Mouse (Mus musculus) myocyte (in vitro differentiated cells): Measurements from ENCODE around the gene Spred1. TPM values are rescaled to one million over a fixed set of nuclear protein-coding genes. Genes with fewer than 3 reads are reported as not detected.

Experiments used
- H3K27me3 ChIP-seq: one replicate; pipeline ENCODE4 v1.6.1; 2011; ENCODE audit not compliant: control insufficient read depth, insufficient read depth, insufficient read length
- H3K36me3 ChIP-seq: one replicate; pipeline ENCODE4 v1.6.1; 2011; ENCODE audit not compliant: control insufficient read depth, insufficient read depth
- H3K4me2 ChIP-seq: one replicate; pipeline ENCODE4 v1.6.1; 2011; ENCODE audit warnings: low read depth, control low read depth
- H3K4me3 ChIP-seq: one replicate; pipeline ENCODE4 v1.5.1; 2011; ENCODE audit warnings: mild to moderate bottlenecking, control low read depth, moderate library complexity
- H3K79me2 ChIP-seq: one replicate; pipeline ENCODE4 v1.6.1; 2011; ENCODE audit not compliant: control insufficient read depth, insufficient read depth
- H3ac ChIP-seq: one replicate; pipeline ENCODE4 v1.6.1; 2011; ENCODE audit not compliant: control insufficient read depth, insufficient read length
- CEBPB ChIP-seq: IDR thresholded peaks from 2 replicates; pipeline ENCODE4 v1.6.1; 2011; ENCODE audit warnings: mild to moderate bottlenecking, moderate library complexity; ENCODE audit not compliant: poor library complexity, insufficient read depth, severe bottlenecking
- E2F4 ChIP-seq: IDR thresholded peaks from one replicate; pipeline ENCODE4 v1.6.1; 2011; ENCODE audit warnings: mild to moderate bottlenecking, control low read depth, moderate library complexity; ENCODE audit not compliant: insufficient read depth
- MAX ChIP-seq: IDR thresholded peaks from one replicate; pipeline ENCODE4 v1.6.1; 2011; ENCODE audit warnings: low read depth, mild to moderate bottlenecking, control low read depth
- MYOD1 ChIP-seq, 3 experiments: IDR thresholded peaks; one replicate each; pipeline ENCODE4 v1.6.1; 2011; ENCODE audit warnings: control low read depth in 2 of 3, low read depth in 2 of 3, mild to moderate bottlenecking in 2 of 3, moderate library complexity in 1 of 3; ENCODE audit not compliant: insufficient read length in 2 of 3, control insufficient read depth in 1 of 3
- MYOG ChIP-seq, 3 experiments: IDR thresholded peaks; one replicate each; pipeline ENCODE4 v1.6.1; 2011; ENCODE audit warnings: control low read depth in 2 of 3, low read depth in 2 of 3, mild to moderate bottlenecking in 2 of 3; ENCODE audit not compliant: insufficient read length in 2 of 3, control insufficient read depth in 1 of 3, insufficient read depth in 1 of 3
- POLR2A ChIP-seq: IDR thresholded peaks from one replicate; pipeline ENCODE4 v1.6.1; 2011; ENCODE audit warnings: low read depth, mild to moderate bottlenecking, control low read depth, moderate library complexity; ENCODE audit not compliant: insufficient read length
- POLR2AphosphoS2 ChIP-seq: IDR thresholded peaks from one replicate; pipeline ENCODE4 v1.6.1; 2011; ENCODE audit warnings: low read depth, control low read depth; ENCODE audit not compliant: insufficient read length
- REST ChIP-seq: IDR thresholded peaks from one replicate; pipeline ENCODE4 v1.6.1; 2011; ENCODE audit warnings: mild to moderate bottlenecking, control low read depth, moderate library complexity; ENCODE audit not compliant: insufficient read depth, insufficient read length
- SRF ChIP-seq: IDR thresholded peaks from one replicate; pipeline ENCODE4 v1.6.1; 2011; ENCODE audit warnings: low read depth; ENCODE audit not compliant: control insufficient read depth, insufficient read length
- TCF12 ChIP-seq: IDR thresholded peaks from one replicate; pipeline ENCODE4 v1.6.1; 2011; ENCODE audit warnings: mild to moderate bottlenecking, control low read depth; ENCODE audit not compliant: poor library complexity, insufficient read depth, severe bottlenecking
- TCF3 ChIP-seq: IDR thresholded peaks from one replicate; pipeline ENCODE4 v1.6.1; 2011; ENCODE audit warnings: low read depth, control low read depth; ENCODE audit not compliant: insufficient read length
- USF1 ChIP-seq: IDR thresholded peaks from one replicate; pipeline ENCODE4 v1.6.1; 2011; ENCODE audit warnings: low read depth, mild to moderate bottlenecking, control low read depth, moderate library complexity
- polyA plus RNA-seq: library from polyadenylated mRNA; unstranded; fragments of >200 nt; fragmentation: generic; extraction: Trizol; gene quantifications from one replicate; pipeline ENCODE4 v1.2.1, GENCODE M21; 2012; ENCODE audit warnings: missing spikeins

Spred1 gene
- polyA plus RNA-seq, 1 experiment: 7.1 TPM

DNA sequence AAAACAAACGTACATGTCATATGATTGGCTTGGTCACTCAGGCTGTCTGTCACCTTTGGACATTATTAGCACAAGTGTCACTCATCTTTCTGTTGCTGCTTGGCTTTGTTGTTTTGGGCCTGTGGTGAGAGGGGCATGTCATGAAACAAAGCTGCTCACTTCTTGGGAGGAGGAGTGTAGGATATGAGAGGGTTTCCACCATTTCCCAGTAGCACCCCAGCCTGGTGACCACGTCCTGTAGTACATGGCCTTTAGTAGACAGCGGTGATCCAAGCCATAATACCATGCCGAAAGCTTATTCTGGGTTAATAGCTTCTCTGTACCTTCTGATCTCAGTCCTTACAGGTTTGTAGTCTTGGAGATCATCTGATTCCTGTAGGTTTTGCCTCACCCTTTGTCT lies 21.9 kb downstream of the Spred1 start:
- H3K79me2 ChIP-seq: peaks cover 100% of the 10 kb centered on the region
- TF ChIP-seq POLR2A (no peak), CEBPB (no peak), USF1 (no peak), MAX (no peak), MYOD1 (IDR thresholded peaks at IDR 0.05; ENCODE audit: control insufficient read depth in 1 of 3, insufficient read length in 2 of 3, low read depth in 2 of 3) (no peak), E2F4 (no peak), REST (no peak), POLR2AphosphoS2 (no peak), TCF12 (no peak), MYOG (IDR thresholded peaks at IDR 0.05; ENCODE audit: control insufficient read depth in 1 of 3, insufficient read depth in 1 of 3, insufficient read length in 2 of 3, low read depth in 2 of 3) (no peak), TCF3 (no peak), SRF (no peak)

DNA sequence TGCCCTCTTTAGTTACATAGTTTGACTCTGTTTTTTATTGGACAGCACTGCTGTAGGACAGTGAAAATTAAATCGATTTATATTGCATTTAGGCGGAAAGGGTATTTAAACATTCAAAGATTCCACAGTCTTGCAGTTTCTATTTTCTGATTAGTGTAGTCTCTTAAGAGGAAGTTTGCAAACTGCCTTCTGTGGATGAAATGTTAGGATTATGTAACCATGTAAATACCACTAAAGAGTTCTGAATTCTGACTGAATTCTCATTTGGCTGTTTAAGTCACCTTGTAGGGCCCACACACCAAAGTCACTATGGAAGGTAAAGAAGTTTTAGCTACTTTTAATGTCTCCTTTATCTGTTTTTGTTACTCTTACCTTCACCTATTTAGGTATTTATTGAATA lies 24.9 kb downstream of the Spred1 start:
- no peak overlapping the region for H3K4me2 ChIP-seq
- no peaks in the 10 kb centered on the region for H3K36me3 ChIP-seq
- TF ChIP-seq MYOD1 (IDR thresholded peaks at IDR 0.05; ENCODE audit: control insufficient read depth in 1 of 3, insufficient read length in 2 of 3, low read depth in 2 of 3) (no peak), MAX (no peak)
- H3K79me2 ChIP-seq: peaks cover 100% of the 10 kb centered on the region
- no peak overlapping the region for H3ac ChIP-seq
- H3K27me3 ChIP-seq: no peaks in the 10 kb centered on the region
- H3K4me3 ChIP-seq: no peak overlapping the region

More for the DNA sequence above, 21.9 kb downstream of the Spred1 start:
- H3ac ChIP-seq: no peak overlapping the region
- H3K27me3 ChIP-seq: no peaks in the 10 kb centered on the region
- no peak overlapping the region for H3K4me3 ChIP-seq
- no peak overlapping the region for H3K4me2 ChIP-seq
- H3K36me3 ChIP-seq: no peaks in the 10 kb centered on the region

DNA sequence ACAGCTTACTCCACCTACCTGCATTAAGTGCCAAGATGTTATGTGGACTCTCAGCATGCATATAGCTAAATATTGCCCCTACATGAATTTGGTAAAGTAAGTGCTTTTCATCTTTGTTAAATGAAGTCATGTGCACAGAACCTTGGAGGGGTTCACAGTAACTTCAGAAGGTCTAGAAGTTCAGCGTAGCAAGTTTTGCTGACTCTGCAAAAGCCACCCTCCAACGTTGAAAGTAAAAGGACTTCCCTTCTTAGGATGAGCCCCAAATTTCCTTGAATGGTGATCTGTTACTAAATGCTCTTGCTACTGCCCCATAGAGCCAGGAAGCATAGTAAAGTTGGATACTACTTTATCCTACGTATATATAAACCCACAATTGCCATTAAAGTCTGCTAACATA lies 25.4 kb downstream of the Spred1 start:
- no peaks in the 10 kb centered on the region for H3K27me3 ChIP-seq
- H3K36me3 ChIP-seq: no peaks in the 10 kb centered on the region
- TF ChIP-seq TCF3 (no peak), USF1 (no peak), REST (no peak), TCF12 (no peak), MYOG (IDR thresholded peaks at IDR 0.05; ENCODE audit: control insufficient read depth in 1 of 3, insufficient read depth in 1 of 3, insufficient read length in 2 of 3, low read depth in 2 of 3) (no peak), E2F4 (no peak), MAX (no peak), CEBPB (no peak), POLR2A (no peak), SRF (no peak), MYOD1 (IDR thresholded peaks at IDR 0.05; ENCODE audit: control insufficient read depth in 1 of 3, insufficient read length in 2 of 3, low read depth in 2 of 3) (no peak), POLR2AphosphoS2 (no peak)
- H3K79me2 ChIP-seq: peaks cover 100% of the 10 kb centered on the region
- H3K4me2 ChIP-seq: no peak overlapping the region
- H3ac ChIP-seq: no peak overlapping the region
- H3K4me3 ChIP-seq: no peak overlapping the region

DNA sequence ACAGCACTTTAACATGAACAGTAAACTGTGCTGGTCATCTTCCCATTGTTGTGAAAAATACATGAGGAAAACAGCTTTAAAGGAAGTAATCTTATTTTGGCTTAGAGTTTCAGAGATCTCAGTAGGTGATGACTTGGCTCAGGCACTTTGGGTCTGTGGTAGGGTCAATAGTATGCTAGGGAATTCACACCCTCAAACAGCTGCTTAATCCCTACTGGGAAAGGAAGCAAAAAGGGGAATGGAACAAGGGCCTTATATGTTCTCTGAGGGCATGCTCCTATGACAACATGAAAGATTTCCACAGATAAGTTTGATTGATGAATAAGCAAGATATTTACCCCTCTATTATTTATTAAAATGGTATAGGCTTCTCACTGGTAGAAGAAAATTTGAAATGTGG lies 31.0 kb downstream of the Spred1 start:
- TF ChIP-seq MYOG (IDR thresholded peaks at IDR 0.05; ENCODE audit: control insufficient read depth in 1 of 3, insufficient read depth in 1 of 3, insufficient read length in 2 of 3, low read depth in 2 of 3) (peak in 1 of 3 experiments; percentile 83), TCF3 (no peak), REST (no peak), POLR2A (no peak), TCF12 (peak; percentile 39), SRF (no peak), MYOD1 (IDR thresholded peaks at IDR 0.05; ENCODE audit: control insufficient read depth in 1 of 3, insufficient read length in 2 of 3, low read depth in 2 of 3) (peak in 2 of 3 experiments; percentile 37 to 54), E2F4 (no peak), MAX (no peak)
- Histone ChIP-seq H3K27me3 (no peaks in the 10 kb centered on the region), H3K79me2 (peaks cover 98% of the 10 kb centered on the region), H3K36me3 (peaks cover 9% of the 10 kb centered on the region), H3ac (no peak overlapping the region), H3K4me3 (no peak overlapping the region), H3K4me2 (peak overlapping the region; percentile 55)

DNA sequence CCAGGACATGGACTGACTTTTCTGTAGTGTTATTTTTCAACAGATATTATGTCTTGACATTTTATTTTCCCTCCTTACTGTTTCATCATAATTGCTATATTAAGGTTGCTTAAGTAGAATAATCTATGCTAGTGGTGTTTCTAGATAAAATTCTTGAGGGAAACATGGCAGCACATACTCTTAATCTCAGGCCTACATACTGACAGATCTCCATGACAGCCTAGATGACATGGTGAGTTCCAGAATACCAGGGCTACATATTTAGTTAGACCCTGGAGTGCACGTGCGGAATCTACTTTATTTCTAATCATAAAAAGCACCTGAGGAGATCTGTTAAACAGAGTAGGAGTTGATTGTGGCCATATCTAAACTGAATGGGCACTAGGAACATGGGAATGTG lies 47.2 kb downstream of the Spred1 start:
- TF ChIP-seq TCF12 (no peak), TCF3 (no peak), MAX (no peak), MYOD1 (IDR thresholded peaks at IDR 0.05; ENCODE audit: control insufficient read depth in 1 of 3, insufficient read length in 2 of 3, low read depth in 2 of 3) (no peak), POLR2AphosphoS2 (no peak), E2F4 (no peak), REST (no peak), POLR2A (no peak), USF1 (no peak), MYOG (IDR thresholded peaks at IDR 0.05; ENCODE audit: control insufficient read depth in 1 of 3, insufficient read depth in 1 of 3, insufficient read length in 2 of 3, low read depth in 2 of 3) (no peak), SRF (no peak), CEBPB (no peak)

More for the DNA sequence above, 47.2 kb downstream of the Spred1 start:
- no peak overlapping the region for H3K4me3 ChIP-seq
- no peak overlapping the region for H3K4me2 ChIP-seq
- no peaks in the 10 kb centered on the region for H3K27me3 ChIP-seq
- peaks cover 6% of the 10 kb centered on the region for H3K36me3 ChIP-seq
- peaks cover 43% of the 10 kb centered on the region for H3K79me2 ChIP-seq
- no peak overlapping the region for H3ac ChIP-seq
